Mouse (Mus musculus) bone marrow, adult 2 months (tissue): ENCODE measurements at regions not wholly inside any gene's neighbourhood (a gene's known extent, or its start where the extent isn't known, plus 50 kb on each side); places are given as distances from the start of the nearest gene placed in this dataset.

Experiments
- CTCF ChIP-seq: fragments of 200-500 bp; IDR thresholded peaks from 2 replicates; pipeline ENCODE4 v1.5.1; 2011; ENCODE audit warnings: low read length, control low read depth; ENCODE audit not compliant: control insufficient read depth, insufficient read depth
- POLR2A ChIP-seq: fragments of 200-500 bp; IDR thresholded peaks from 2 replicates; pipeline ENCODE4 v1.6.1; 2011; ENCODE audit warnings: low read depth, mild to moderate bottlenecking, control low read depth, low read length, borderline replicate concordance; ENCODE audit not compliant: control insufficient read depth

- TF ChIP-seq CTCF: no peak
- TF ChIP-seq POLR2A: no peak
Measured at GRCm38 (mm10) chr8:10760851-10761693, 247.2 kb downstream of the Irs2 start.
